Mouse (Mus musculus): ENCODE data around the gene Itpr1. TPM values are rescaled to one million over a fixed set of nuclear protein-coding genes. Genes with fewer than 3 reads are reported as not detected.

Itpr1 gene
- polyA plus RNA-seq, 1 experiment from 2014 or later: 4.0 TPM

DNA sequence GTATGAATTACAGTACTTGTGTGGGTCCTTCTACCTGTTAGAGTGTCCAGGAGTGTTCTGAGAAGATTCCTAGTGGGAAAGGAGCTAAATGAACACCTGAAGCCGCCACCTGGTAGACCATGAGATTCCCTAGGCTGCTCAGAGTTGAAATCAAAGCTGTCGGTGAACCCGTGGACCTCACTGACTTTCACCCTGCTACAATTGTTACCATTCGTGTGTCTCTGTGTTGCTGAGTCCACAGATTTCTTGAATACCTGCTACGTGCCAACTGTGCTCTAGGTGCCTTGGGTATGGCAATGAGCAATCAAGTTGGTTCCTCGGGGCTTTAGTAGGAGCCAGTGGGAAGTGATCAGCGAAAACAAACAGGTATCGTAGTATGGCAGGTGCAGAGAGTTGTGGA lies 3.9 kb downstream of the Itpr1 start:
- 90% methylated on average over 8 of the region's 8 CpGs for WGBS
- no peaks in the 10 kb centered on the region for H3K36me3 ChIP-seq (ENCODE audit: control insufficient read depth, insufficient read depth, low read length)
- H3K9me3 ChIP-seq (ENCODE audit: control insufficient read depth, low read length): no peaks in the 10 kb centered on the region
- H3K4me1 ChIP-seq (replicated peaks; ENCODE audit: control insufficient read depth, insufficient read depth): no peaks in the 10 kb centered on the region
- DNase-seq (ENCODE audit: low spot score): no peak
- no peak overlapping the region for H3K27ac ChIP-seq (replicated peaks)
- H3K4me2 ChIP-seq (replicated peaks; ENCODE audit: low read depth): no peak overlapping the region
- H3K9ac ChIP-seq (ENCODE audit: low read length): no peak overlapping the region
- no peak overlapping the region for H3K4me3 ChIP-seq (ENCODE audit: low read depth, low read length)
- no peak for TF ChIP-seq EP300 (optimal IDR thresholded peaks at IDR 0.05)
- TF ChIP-seq CTCF (IDR thresholded peaks at IDR 0.05; ENCODE audit: low read depth): no peak
- H3K27me3 ChIP-seq (ENCODE audit: control insufficient read depth, insufficient read depth, low read length): no peaks in the 10 kb centered on the region
- no peak for ATAC-seq (ENCODE audit: low FRiP score, low TSS enrichment)

DNA sequence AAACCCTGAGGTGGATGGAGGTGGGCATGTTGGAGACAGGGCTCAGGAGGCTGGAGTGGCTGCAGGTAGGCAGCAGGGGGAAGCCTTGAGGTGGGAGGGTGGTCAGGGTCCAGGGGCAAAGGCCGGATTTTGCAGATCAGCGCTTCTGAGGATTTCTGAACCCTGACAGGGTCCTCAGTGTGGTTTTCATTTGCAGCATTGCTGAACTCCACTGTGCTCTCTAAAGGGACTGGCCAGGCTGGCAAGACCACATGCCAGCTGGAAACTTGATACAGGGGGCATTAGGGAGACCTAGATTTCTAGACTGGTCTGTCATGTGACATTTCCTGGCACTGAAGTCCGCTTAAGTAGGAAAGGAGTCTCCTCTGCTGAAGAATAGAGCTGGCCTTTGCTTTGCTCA lies 5.1 kb downstream of the Itpr1 start:
- H3K27me3 ChIP-seq (ENCODE audit: control insufficient read depth, insufficient read depth, low read length): no peaks in the 10 kb centered on the region
- DNase-seq (ENCODE audit: low spot score): no peak
- no peaks in the 10 kb centered on the region for H3K4me1 ChIP-seq (replicated peaks; ENCODE audit: control insufficient read depth, insufficient read depth)
- no peaks in the 10 kb centered on the region for H3K36me3 ChIP-seq (ENCODE audit: control insufficient read depth, insufficient read depth, low read length)
- no peak for ATAC-seq (ENCODE audit: low FRiP score, low TSS enrichment)
- H3K9ac ChIP-seq (ENCODE audit: low read length): no peak overlapping the region
- TF ChIP-seq CTCF (IDR thresholded peaks at IDR 0.05; ENCODE audit: low read depth): no peak
- no peak for TF ChIP-seq EP300 (optimal IDR thresholded peaks at IDR 0.05)
- 84% methylated on average over 3 of the region's 3 CpGs for WGBS
- H3K4me3 ChIP-seq (ENCODE audit: low read depth, low read length): no peak overlapping the region
- no peak overlapping the region for H3K4me2 ChIP-seq (replicated peaks; ENCODE audit: low read depth)
- H3K27ac ChIP-seq (replicated peaks): no peak overlapping the region
- H3K9me3 ChIP-seq (ENCODE audit: control insufficient read depth, low read length): no peaks in the 10 kb centered on the region

DNA sequence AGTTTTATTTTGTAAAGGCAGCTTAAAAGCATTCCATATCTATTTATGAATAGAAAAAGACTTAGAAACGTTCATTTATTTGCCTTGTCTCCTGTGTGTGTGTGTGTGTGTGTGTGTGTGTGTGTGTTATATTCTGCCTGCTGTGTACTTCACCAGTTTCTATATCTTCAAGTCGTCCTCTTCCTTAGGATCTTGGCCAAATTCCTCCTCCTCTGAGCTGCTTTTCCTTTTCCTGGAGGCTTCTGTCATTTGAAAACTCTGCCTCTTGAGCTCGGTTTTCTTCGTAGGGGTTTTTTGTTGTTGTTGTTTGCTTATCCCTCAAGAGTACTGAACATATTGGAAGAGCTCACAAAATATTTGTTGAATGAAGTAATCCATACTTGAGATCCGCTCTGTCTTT lies 9.5 kb downstream of the Itpr1 start:
- WGBS: 35% methylated on average over 5 of the region's 5 CpGs
- no peak for TF ChIP-seq CTCF (IDR thresholded peaks at IDR 0.05; ENCODE audit: low read depth)
- TF ChIP-seq EP300 (optimal IDR thresholded peaks at IDR 0.05): no peak

DNA sequence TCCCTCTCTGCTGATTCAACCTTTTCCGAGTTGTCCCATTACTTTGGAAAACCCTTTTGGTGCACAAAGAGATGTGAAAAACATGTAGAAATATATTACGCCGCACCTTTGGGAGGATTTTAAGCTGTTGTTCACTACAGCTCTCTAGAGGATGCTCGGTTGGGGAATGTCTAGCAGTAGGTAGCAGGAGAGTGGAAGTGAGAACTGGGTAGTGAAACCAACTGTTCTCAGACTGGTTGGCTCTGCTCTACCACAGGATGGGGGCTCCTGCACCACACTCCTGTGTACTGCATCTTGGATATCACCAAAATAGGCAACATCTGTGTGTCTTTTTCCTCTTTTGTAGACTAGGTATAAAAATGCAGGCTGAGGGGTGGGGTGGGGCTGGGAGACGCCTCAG lies 10.0 kb downstream of the Itpr1 start:
- H3K9ac ChIP-seq (ENCODE audit: low read length): no peak overlapping the region
- H3K4me1 ChIP-seq (replicated peaks; ENCODE audit: control insufficient read depth, insufficient read depth): no peaks in the 10 kb centered on the region
- TF ChIP-seq CTCF (IDR thresholded peaks at IDR 0.05; ENCODE audit: low read depth) (no peak), EP300 (optimal IDR thresholded peaks at IDR 0.05) (no peak)
- H3K4me2 ChIP-seq (replicated peaks; ENCODE audit: low read depth): no peak overlapping the region
- ATAC-seq (ENCODE audit: low FRiP score, low TSS enrichment): no peak
- H3K27ac ChIP-seq (replicated peaks): no peak overlapping the region
- no peak overlapping the region for H3K4me3 ChIP-seq (ENCODE audit: low read depth, low read length)
- H3K9me3 ChIP-seq (ENCODE audit: control insufficient read depth, low read length): no peaks in the 10 kb centered on the region
- 93% methylated on average over 5 of the region's 5 CpGs for WGBS
- no peaks in the 10 kb centered on the region for H3K27me3 ChIP-seq (ENCODE audit: control insufficient read depth, insufficient read depth, low read length)
- H3K36me3 ChIP-seq (ENCODE audit: control insufficient read depth, insufficient read depth, low read length): no peaks in the 10 kb centered on the region
- no peak for DNase-seq (ENCODE audit: low spot score)

More for the DNA sequence above, 9.5 kb downstream of the Itpr1 start:
- ATAC-seq (ENCODE audit: low FRiP score, low TSS enrichment): no peak
- DNase-seq (ENCODE audit: low spot score): no peak
- no peaks in the 10 kb centered on the region for H3K36me3 ChIP-seq (ENCODE audit: control insufficient read depth, insufficient read depth, low read length)
- H3K9ac ChIP-seq (ENCODE audit: low read length): no peak overlapping the region
- H3K9me3 ChIP-seq (ENCODE audit: control insufficient read depth, low read length): no peaks in the 10 kb centered on the region
- no peaks in the 10 kb centered on the region for H3K27me3 ChIP-seq (ENCODE audit: control insufficient read depth, insufficient read depth, low read length)
- H3K4me3 ChIP-seq (ENCODE audit: low read depth, low read length): no peak overlapping the region
- H3K27ac ChIP-seq (replicated peaks): no peak overlapping the region
- H3K4me1 ChIP-seq (replicated peaks; ENCODE audit: control insufficient read depth, insufficient read depth): no peaks in the 10 kb centered on the region
- H3K4me2 ChIP-seq (replicated peaks; ENCODE audit: low read depth): no peak overlapping the region

DNA sequence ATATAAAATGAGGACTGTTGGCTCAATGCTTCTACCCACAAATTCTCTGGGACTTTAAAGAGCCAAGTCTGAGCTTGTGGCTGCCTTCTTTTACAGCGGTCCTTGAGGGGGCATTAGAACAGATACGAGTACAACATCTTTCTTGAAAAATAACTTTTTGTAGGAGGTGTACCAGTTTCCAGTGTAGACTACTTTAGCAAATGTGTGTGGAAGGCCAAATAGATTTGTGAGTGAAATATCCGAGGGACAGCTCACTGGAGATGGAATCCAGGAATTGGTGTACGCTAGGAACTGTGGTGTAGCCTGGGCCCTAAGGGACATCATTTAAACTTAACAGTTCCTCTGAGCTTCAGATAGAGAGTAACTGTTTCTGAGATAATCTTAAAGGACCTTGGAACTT lies 11.5 kb downstream of the Itpr1 start:
- H3K27me3 ChIP-seq (ENCODE audit: control insufficient read depth, insufficient read depth, low read length): no peaks in the 10 kb centered on the region
- H3K9me3 ChIP-seq (ENCODE audit: control insufficient read depth, low read length): no peaks in the 10 kb centered on the region
- no peak overlapping the region for H3K27ac ChIP-seq (replicated peaks)
- 91% methylated on average over 4 of the region's 4 CpGs for WGBS
- TF ChIP-seq EP300 (optimal IDR thresholded peaks at IDR 0.05) (no peak), CTCF (IDR thresholded peaks at IDR 0.05; ENCODE audit: low read depth) (no peak)
- DNase-seq (ENCODE audit: low spot score) (no peak), ATAC-seq (ENCODE audit: low FRiP score, low TSS enrichment) (no peak)
- H3K4me2 ChIP-seq (replicated peaks; ENCODE audit: low read depth): no peak overlapping the region
- no peaks in the 10 kb centered on the region for H3K4me1 ChIP-seq (replicated peaks; ENCODE audit: control insufficient read depth, insufficient read depth)
- no peaks in the 10 kb centered on the region for H3K36me3 ChIP-seq (ENCODE audit: control insufficient read depth, insufficient read depth, low read length)
- no peak overlapping the region for H3K9ac ChIP-seq (ENCODE audit: low read length)
- H3K4me3 ChIP-seq (ENCODE audit: low read depth, low read length): no peak overlapping the region

DNA sequence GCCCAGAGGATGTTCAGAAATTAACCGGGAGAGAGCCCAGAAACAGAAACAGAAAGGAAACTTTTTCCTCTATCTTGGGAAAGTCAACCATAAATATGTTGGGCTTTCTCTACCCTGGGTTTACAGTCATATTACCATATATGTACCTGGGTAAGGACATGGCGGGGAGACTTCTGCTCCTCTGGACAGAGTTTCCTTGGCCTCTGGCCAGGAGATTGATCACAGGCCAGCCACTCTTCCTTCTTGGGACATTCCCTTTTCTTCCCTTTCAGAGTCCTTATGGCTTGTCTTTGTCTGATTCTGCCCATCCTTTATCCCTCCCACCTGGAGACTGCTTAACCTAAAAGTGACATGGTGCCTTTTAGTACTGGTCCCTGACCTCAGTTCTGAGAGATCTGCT lies 12.1 kb downstream of the Itpr1 start:
- Histone ChIP-seq H3K9me3 (ENCODE audit: control insufficient read depth, low read length) (no peaks in the 10 kb centered on the region), H3K4me1 (replicated peaks; ENCODE audit: control insufficient read depth, insufficient read depth) (no peaks in the 10 kb centered on the region), H3K4me2 (replicated peaks; ENCODE audit: low read depth) (no peak overlapping the region), H3K36me3 (ENCODE audit: control insufficient read depth, insufficient read depth, low read length) (no peaks in the 10 kb centered on the region), H3K4me3 (ENCODE audit: low read depth, low read length) (no peak overlapping the region), H3K27ac (replicated peaks) (no peak overlapping the region), H3K9ac (ENCODE audit: low read length) (no peak overlapping the region), H3K27me3 (ENCODE audit: control insufficient read depth, insufficient read depth, low read length) (no peaks in the 10 kb centered on the region)
- 74% methylated on average over 2 of the region's 2 CpGs for WGBS
- ATAC-seq (ENCODE audit: low FRiP score, low TSS enrichment): no peak
- TF ChIP-seq EP300 (optimal IDR thresholded peaks at IDR 0.05) (no peak), CTCF (IDR thresholded peaks at IDR 0.05; ENCODE audit: low read depth) (no peak)
- DNase-seq (ENCODE audit: low spot score): no peak
